Mouse (Mus musculus) CH12.LX (cell line): ENCODE data around the gene Tnfaip8l1. TPM values are rescaled to one million over a fixed set of nuclear protein-coding genes. Genes with fewer than 3 reads are reported as not detected.

Experiments
- DNase-seq: peaks from one replicate; pipeline ENCODE4 v3.0.0-alpha.2; 2013; ENCODE audit errors: extremely low read depth
- H3K27ac ChIP-seq: 2 replicates; pipeline ENCODE4 v1.5.1; 2012; ENCODE audit warnings: low read depth, mild to moderate bottlenecking, control low read depth, moderate library complexity; ENCODE audit not compliant: insufficient read depth
- H3K27me3 ChIP-seq: replicated peaks from 2 replicates; pipeline ENCODE3; 2012; ENCODE audit warnings: inconsistent platforms
- H3K36me3 ChIP-seq, 2 experiments: replicated peaks in 1 of 2; 2 replicates each; pipeline versions ENCODE3 to v1.6.1; 2012; ENCODE audit warnings: inconsistent platforms in 1 of 2, low read length in 1 of 2, mild to moderate bottlenecking in 1 of 2, mixed read lengths in 1 of 2, moderate library complexity in 1 of 2; ENCODE audit not compliant: control insufficient read depth in 1 of 2, insufficient read depth in 1 of 2
- H3K4me1 ChIP-seq, 2 experiments: 2 replicates each; pipeline ENCODE4 v1.6.1; 2012; ENCODE audit warnings: inconsistent platforms in 1 of 2, moderate library complexity in 1 of 2; ENCODE audit not compliant: insufficient read depth in 2 of 2, control insufficient read depth in 1 of 2
- H3K4me2 ChIP-seq: 2 replicates; pipeline ENCODE4 v1.6.1; 2012; ENCODE audit warnings: low read depth, mild to moderate bottlenecking, control low read depth; ENCODE audit not compliant: poor library complexity, insufficient read depth, severe bottlenecking
- H3K4me3 ChIP-seq, 3 experiments: fragments of 150-350 bp in 1 of 3; sonication (generic) in 1 of 3; replicated peaks in 1 of 3; 2 replicates each; pipeline versions ENCODE3 to v1.5.1; 2011 to 2012; ENCODE audit warnings: low read depth in 2 of 3, low read length in 2 of 3, mild to moderate bottlenecking in 2 of 3, moderate library complexity in 2 of 3, control low read depth in 1 of 3, improper control_type of control experiment in 1 of 3, inconsistent platforms in 1 of 3, mixed read lengths in 1 of 3; ENCODE audit not compliant: poor library complexity in 1 of 3
- H3K79me2 ChIP-seq: replicated peaks from 2 replicates; pipeline ENCODE4 v1.6.1; 2012; ENCODE audit warnings: mild to moderate bottlenecking, moderate library complexity; ENCODE audit not compliant: control insufficient read depth, poor library complexity, insufficient read depth, severe bottlenecking; ENCODE audit errors: extremely low read depth
- H3K9ac ChIP-seq: 2 replicates; pipeline ENCODE4 v1.6.1; 2012; ENCODE audit warnings: low read depth, mild to moderate bottlenecking, control low read depth, moderate library complexity; ENCODE audit not compliant: insufficient read depth
- H3K9me3 ChIP-seq: replicated peaks from 2 replicates; pipeline ENCODE3; 2012; ENCODE audit warnings: low read length, inconsistent platforms, mixed read lengths
- CHD1 ChIP-seq: IDR thresholded peaks from 2 replicates; pipeline ENCODE4 v1.6.1; 2012; ENCODE audit warnings: low read depth, low read length, improper control_type of control experiment, inconsistent platforms
- CHD2 ChIP-seq: IDR thresholded peaks from 2 replicates; pipeline ENCODE4 v1.6.1; 2011; ENCODE audit warnings: low read length, improper control_type of control experiment
- CTCF ChIP-seq, 2 experiments: IDR thresholded peaks in 1 of 2; conservative IDR thresholded peaks in 1 of 2; 2 replicates each; pipeline ENCODE4 v1.5.1; 2011 to 2012; ENCODE audit warnings: low read depth in 2 of 2, low read length in 2 of 2, improper control_type of control experiment in 1 of 2, inconsistent platforms in 1 of 2, mild to moderate bottlenecking in 1 of 2, moderate library complexity in 1 of 2
- E2F4 ChIP-seq: IDR thresholded peaks from 2 replicates; pipeline ENCODE4 v1.6.1; 2011; ENCODE audit warnings: low read depth, low read length, improper control_type of control experiment; ENCODE audit not compliant: insufficient replicate concordance
- ELF1 ChIP-seq: IDR thresholded peaks from 2 replicates; pipeline ENCODE4 v1.6.1; 2014; ENCODE audit warnings: low read depth, mild to moderate bottlenecking, inconsistent platforms, low read length, improper control_type of control experiment
- EP300 ChIP-seq: IDR thresholded peaks from 2 replicates; pipeline ENCODE4 v1.6.1; 2011; ENCODE audit warnings: low read length, improper control_type of control experiment
- ETS1 ChIP-seq: conservative IDR thresholded peaks from 2 replicates; pipeline ENCODE4 v1.6.1; 2012; ENCODE audit warnings: low read depth, mild to moderate bottlenecking, inconsistent platforms, low read length, improper control_type of control experiment, moderate library complexity
- GABPA ChIP-seq: IDR thresholded peaks from 2 replicates; pipeline ENCODE4 v1.6.1; 2012; ENCODE audit warnings: low read depth, low read length, improper control_type of control experiment, inconsistent platforms; ENCODE audit not compliant: insufficient replicate concordance
- JUN ChIP-seq: IDR thresholded peaks from 2 replicates; pipeline ENCODE4 v1.6.1; 2011; ENCODE audit warnings: low read depth, mild to moderate bottlenecking, low read length, improper control_type of control experiment, moderate library complexity; ENCODE audit not compliant: insufficient read depth
- JUND ChIP-seq: conservative IDR thresholded peaks from 2 replicates; pipeline ENCODE4 v1.6.1; 2011; ENCODE audit warnings: low read depth, low read length, improper control_type of control experiment
- KAT2A ChIP-seq: IDR thresholded peaks from 2 replicates; pipeline ENCODE4 v1.6.1; 2012; ENCODE audit warnings: low read length, improper control_type of control experiment, inconsistent platforms; ENCODE audit not compliant: insufficient replicate concordance
- MAFK ChIP-seq: IDR thresholded peaks from 2 replicates; pipeline ENCODE4 v1.6.1; 2011; ENCODE audit warnings: low read length, improper control_type of control experiment; ENCODE audit not compliant: insufficient replicate concordance
- MAX ChIP-seq: IDR thresholded peaks from 2 replicates; pipeline ENCODE4 v1.6.1; 2011; ENCODE audit warnings: low read length, improper control_type of control experiment
- MEF2A ChIP-seq: IDR thresholded peaks from 2 replicates; pipeline ENCODE4 v1.6.1; 2014; ENCODE audit warnings: low read depth, mild to moderate bottlenecking, inconsistent platforms, low read length, improper control_type of control experiment, borderline replicate concordance
- MYC ChIP-seq: IDR thresholded peaks from 2 replicates; pipeline ENCODE4 v1.6.1; 2011; ENCODE audit warnings: low read depth, mild to moderate bottlenecking, improper control_type of control experiment, low read length
- NRF1 ChIP-seq: IDR thresholded peaks from 2 replicates; pipeline ENCODE4 v1.6.1; 2014; ENCODE audit warnings: low read depth, mild to moderate bottlenecking, inconsistent platforms, low read length, improper control_type of control experiment, moderate library complexity
- PAX5 ChIP-seq: IDR thresholded peaks from 2 replicates; pipeline ENCODE4 v1.6.1; 2012; ENCODE audit warnings: low read length, inconsistent platforms, mixed read lengths
- POLR2A ChIP-seq: IDR thresholded peaks from 2 replicates; pipeline ENCODE4 v1.6.1; 2011; ENCODE audit warnings: low read depth, mild to moderate bottlenecking, improper control_type of control experiment, low read length
- POLR2AphosphoS2 ChIP-seq: IDR thresholded peaks from 2 replicates; pipeline ENCODE4 v1.6.1; 2011; ENCODE audit warnings: low read depth, low read length, improper control_type of control experiment
- RAD21 ChIP-seq: IDR thresholded peaks from 2 replicates; pipeline ENCODE4 v1.6.1; 2011; ENCODE audit warnings: low read depth, mild to moderate bottlenecking, low read length, improper control_type of control experiment, moderate library complexity
- RCOR1 ChIP-seq: conservative IDR thresholded peaks from 2 replicates; pipeline ENCODE4 v1.6.1; 2012; ENCODE audit warnings: low read depth, mild to moderate bottlenecking, inconsistent platforms, low read length, improper control_type of control experiment
- SIN3A ChIP-seq: IDR thresholded peaks from 2 replicates; pipeline ENCODE4 v1.6.1; 2012; ENCODE audit warnings: low read length, improper control_type of control experiment, inconsistent platforms
- SMC3 ChIP-seq: IDR thresholded peaks from 2 replicates; pipeline ENCODE4 v1.6.1; 2011; ENCODE audit warnings: low read depth, low read length, improper control_type of control experiment
- TBP ChIP-seq: conservative IDR thresholded peaks from 2 replicates; pipeline ENCODE4 v1.6.1; 2011; ENCODE audit warnings: low read depth, low read length, improper control_type of control experiment
- TCF12 ChIP-seq: IDR thresholded peaks from 2 replicates; pipeline ENCODE4 v1.6.1; 2014; ENCODE audit warnings: low read depth, mild to moderate bottlenecking, inconsistent platforms, low read length, improper control_type of control experiment
- UBTF ChIP-seq: IDR thresholded peaks from 2 replicates; pipeline ENCODE4 v1.6.1; 2012; ENCODE audit warnings: low read depth, mild to moderate bottlenecking, inconsistent platforms, low read length, improper control_type of control experiment, moderate library complexity
- USF1 ChIP-seq: IDR thresholded peaks from 2 replicates; pipeline ENCODE4 v1.6.1; 2014; ENCODE audit warnings: low read depth, mild to moderate bottlenecking, inconsistent platforms, low read length, improper control_type of control experiment
- USF2 ChIP-seq: conservative IDR thresholded peaks from 2 replicates; pipeline ENCODE4 v1.6.1; 2011; ENCODE audit warnings: low read depth, low read length, improper control_type of control experiment
- ZC3H11A ChIP-seq: IDR thresholded peaks from 2 replicates; pipeline ENCODE4 v1.6.1; 2012; ENCODE audit warnings: low read depth, mild to moderate bottlenecking, inconsistent platforms, low read length, improper control_type of control experiment
- ZMIZ1 ChIP-seq: IDR thresholded peaks from 2 replicates; pipeline ENCODE4 v1.6.1; 2012; ENCODE audit warnings: low read depth, mild to moderate bottlenecking, inconsistent platforms, low read length, improper control_type of control experiment
- dilution Hi-C: fragments of 300-500 bp; cut with MboI; formaldehyde crosslinking; loops from 2 replicates; pipeline ENCODE4 v1.14.3; 2020; ENCODE audit warnings: low sequenced_read_pairs; ENCODE audit not compliant: extremely low pct_unique_long_range_greater_than_20kb, extremely low pct_ligation_motif_present
- in situ Hi-C: fragments of 300-500 bp; cut with MboI; formaldehyde crosslinking; loops from 3 replicates; pipeline ENCODE4 v1.14.3; 2019; ENCODE audit warnings: low sequenced_read_pairs, low pct_ligation_motif_present, low pct_unique_long_range_greater_than_20kb, mixed read lengths
- polyA plus RNA-seq: library from polyadenylated mRNA; unstranded; fragments of >175 nt; gene quantifications from 2 replicates; pipeline ENCODE4 v1.2.1, GENCODE M21; 2012; ENCODE audit warnings: low read depth; ENCODE audit not compliant: insufficient read length
- total RNA-seq, 2 experiments: library from RNA; depleted of rRNA; stranded (reverse); fragments of 300-350 nt in 1 of 2; fragments of >200 nt in 1 of 2; gene quantifications; 2 replicates each; pipeline ENCODE4 v1.2.3; 2012 to 2014

The Tnfaip8l1 gene
- total and polyA plus RNA-seq, 3 experiments: 1.9 to 2.4 (median 2.0) TPM

DNA sequence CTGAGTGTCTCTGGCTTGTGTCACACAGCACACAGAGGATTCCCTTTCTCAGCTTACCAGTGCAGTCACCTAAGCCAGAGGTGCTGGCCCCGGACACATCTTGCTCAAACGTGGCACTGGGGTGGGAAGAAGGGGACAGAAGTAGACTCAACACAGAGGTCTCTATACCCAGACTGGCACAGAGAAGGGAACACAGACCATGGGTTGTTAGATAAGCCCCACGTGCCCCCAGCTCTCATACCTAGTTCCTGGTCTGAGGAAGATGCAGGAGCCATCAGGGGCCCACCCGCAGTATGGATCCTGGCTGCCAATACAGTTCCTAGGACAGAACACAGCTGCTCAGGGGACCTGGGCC is 37.0 kb upstream of the Tnfaip8l1 start (continued):
- TF ChIP-seq RCOR1 (no peak), POLR2AphosphoS2 (no peak), UBTF (no peak)
- TF ChIP-seq, all 38 proteins: peak for 0

DNA sequence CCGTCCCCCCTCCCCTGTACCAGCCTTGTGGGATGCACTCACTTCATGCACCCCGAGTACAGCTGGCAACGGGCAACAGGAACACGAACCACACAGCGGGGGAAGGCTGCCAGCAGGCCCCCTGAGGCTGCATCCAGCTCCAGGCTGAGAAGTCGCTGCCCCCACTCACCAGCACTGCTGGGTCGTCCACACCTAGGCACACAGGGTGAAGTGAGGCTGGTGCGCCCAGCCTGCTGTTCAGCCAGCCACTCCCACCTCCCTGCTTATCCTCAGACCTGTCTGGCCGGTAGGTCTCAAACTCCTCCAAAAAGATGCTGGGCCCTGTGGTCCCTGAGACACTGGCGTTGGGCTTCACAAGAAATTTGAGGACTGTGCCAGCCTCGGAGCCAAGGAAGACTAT is 36.1 kb upstream of the Tnfaip8l1 start:
- dilution Hi-C loops: no loop called here
- in situ Hi-C loops: loop anchor here (5.0 kb wide), 1 partner anchor 36 kb away; the partner anchor contains the start of gene Tnfaip8l1
- no peak overlapping the region for H3K9ac ChIP-seq

DNA sequence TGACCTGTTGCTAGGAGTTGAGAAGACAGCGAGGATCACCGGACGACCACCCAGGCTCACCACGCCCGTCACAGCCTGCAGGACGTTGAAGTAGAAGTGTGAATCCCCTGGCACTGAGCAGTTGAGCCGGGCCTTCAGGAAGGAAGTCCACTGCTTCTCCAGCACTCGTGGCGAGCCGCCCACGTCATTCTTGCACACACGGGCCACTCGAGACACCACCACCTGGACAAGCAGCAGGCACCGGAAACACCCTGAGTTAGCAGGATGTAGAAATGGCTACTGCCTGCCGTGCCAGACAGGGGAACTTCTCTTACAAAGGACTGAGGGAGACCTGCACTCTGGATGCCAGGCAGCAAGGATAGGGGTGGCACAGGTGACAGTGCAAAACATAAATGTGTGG is 34.0 kb upstream of the Tnfaip8l1 start:
- in situ Hi-C loops: loop anchor here (5.0 kb wide), 1 partner anchor 34 kb away; the partner anchor contains the start of gene Tnfaip8l1

More for the DNA sequence above, 36.1 kb upstream of the Tnfaip8l1 start:
- Histone ChIP-seq H3K9me3 (peaks cover 22% of the 10 kb centered on the region), H3K4me3 (no peak overlapping the region), H3K27ac (no peak overlapping the region), H3K27me3 (peaks cover 7% of the 10 kb centered on the region), H3K4me2 (no peak overlapping the region), H3K79me2 (no peaks in the 10 kb centered on the region)
- no peak for DNase-seq
- TF ChIP-seq EP300 (no peak), CTCF (conservative IDR thresholded peaks at IDR 0.05 in 1 of 2, IDR thresholded peaks at IDR 0.05 in 1 of 2; ENCODE audit: low read depth in 2 of 2, low read length in 2 of 2) (no peak), SMC3 (no peak), MYC (no peak), RAD21 (no peak), ETS1 (no peak), POLR2AphosphoS2 (no peak), TCF12 (no peak), RCOR1 (no peak), USF2 (no peak), USF1 (no peak), JUND (no peak), KAT2A (no peak), JUN (no peak), CHD2 (no peak), NRF1 (no peak)
- TF ChIP-seq, all 38 proteins: peak for 0
- Histone ChIP-seq H3K36me3 (peaks cover 0 to 41% of the 10 kb centered on the region in 2 experiments), H3K4me1 (no peaks in the 10 kb centered on the region)

More for the DNA sequence above, 34.0 kb upstream of the Tnfaip8l1 start:
- Histone ChIP-seq H3K36me3 (peaks cover 0 to 43% of the 10 kb centered on the region in 2 experiments), H3K4me1 (peaks cover 3 to 9% of the 10 kb centered on the region in 2 experiments; a peak in 3 of 4 replicates), H3K4me2 (no peak overlapping the region), H3K4me3 (no peak overlapping the region), H3K9me3 (peaks cover 11% of the 10 kb centered on the region), H3K9ac (no peak overlapping the region), H3K27me3 (no peaks in the 10 kb centered on the region), H3K27ac (no peak overlapping the region), H3K79me2 (no peaks in the 10 kb centered on the region)
- no peak for DNase-seq
- TF ChIP-seq KAT2A: no peak
- TF ChIP-seq SIN3A: no peak
- no peak for TF ChIP-seq GABPA
- no peak for TF ChIP-seq USF1
- no peak for TF ChIP-seq MEF2A
- no peak for TF ChIP-seq PAX5
- no peak for TF ChIP-seq CHD2
- no peak for TF ChIP-seq NRF1
- TF ChIP-seq EP300: no peak
- no peak for TF ChIP-seq JUN
- no peak for TF ChIP-seq ZMIZ1
- TF ChIP-seq ZC3H11A: no peak
- TF ChIP-seq CHD1: no peak
- TF ChIP-seq TBP: no peak
- TF ChIP-seq E2F4: no peak
- TF ChIP-seq MAFK: no peak
- TF ChIP-seq MAX: no peak
- no peak for TF ChIP-seq ELF1
- TF ChIP-seq POLR2A: no peak
- dilution Hi-C loops: no loop called here
